Mouse (Mus musculus) limb, embryonic 13.5 days (tissue): ENCODE results near the gene Gm20388. TPM values are rescaled to one million over a fixed set of nuclear protein-coding genes. Genes with fewer than 3 reads are reported as not detected.

Experiments used
- ATAC-seq: fragments of 200-750 bp; cut with Nextera tagmentation; 2 replicates; pipeline ENCODE4 v1.8.0; 2017; ENCODE audit warnings: low read depth, moderate number of reproducible peaks, moderate TSS enrichment; ENCODE audit not compliant: low FRiP score
- H3K27ac ChIP-seq: fragments of 300-500 bp; sonication (generic); 2 replicates; pipeline ENCODE4 v1.5.1; 2015; ENCODE audit warnings: inconsistent platforms, mild to moderate bottlenecking, moderate library complexity
- H3K27me3 ChIP-seq: fragments of 300-500 bp; sonication (generic); 2 replicates; pipeline ENCODE4 v1.6.1; 2015; ENCODE audit warnings: mild to moderate bottlenecking, inconsistent platforms
- H3K36me3 ChIP-seq: fragments of 300-500 bp; sonication (generic); 2 replicates; pipeline ENCODE4 v1.6.1; 2015; ENCODE audit warnings: inconsistent platforms, mild to moderate bottlenecking, moderate library complexity
- H3K4me1 ChIP-seq: fragments of 300-500 bp; sonication (generic); 2 replicates; pipeline ENCODE4 v1.6.1; 2015; ENCODE audit warnings: inconsistent platforms
- H3K4me2 ChIP-seq: fragments of 300-500 bp; sonication (generic); replicated peaks from 2 replicates; pipeline ENCODE4 v1.6.1; 2015; ENCODE audit warnings: inconsistent platforms, mild to moderate bottlenecking, moderate library complexity
- H3K4me3 ChIP-seq: fragments of 300-500 bp; sonication (generic); 2 replicates; pipeline ENCODE4 v1.5.1; 2015; ENCODE audit warnings: moderate library complexity, mild to moderate bottlenecking, inconsistent platforms
- H3K9ac ChIP-seq: fragments of 300-500 bp; sonication (generic); 2 replicates; pipeline ENCODE4 v1.6.1; 2015; ENCODE audit warnings: mild to moderate bottlenecking, inconsistent platforms
- H3K9me3 ChIP-seq: fragments of 300-500 bp; sonication (generic); 2 replicates; pipeline ENCODE4 v1.6.1; 2016; ENCODE audit warnings: inconsistent platforms
- WGBS: fragments of 180-500 bp; shearing (Covaris S2); methylation state at CpG from one replicate; pipeline ENCODE4 v1.1.7; 2015; 5-methylcytosine and 5-hydroxymethylcytosine counted together
- polyA plus RNA-seq: library from polyadenylated mRNA; unstranded; fragments of >200 nt; fragmentation: Nextera tagmentation; extraction: Ambion mirVana; gene quantifications from 2 replicates; pipeline ENCODE4 v1.2.1, GENCODE M21; 2015

Gm20388 gene
- polyA plus RNA-seq, 1 experiment from 2014 or later: 7.1 TPM

GRCm38 (mm10) chr8:123756901-123757300 lies 3846.3 kb downstream of the Gm20388 start:
- Histone ChIP-seq H3K9me3 (no peaks in the 10 kb centered on the region), H3K4me1 (peaks cover 39% of the 10 kb centered on the region), H3K4me2 (no peak overlapping the region), H3K4me3 (no peak overlapping the region), H3K27me3 (0 out of 2 replicates have a peak, but pooled peaks cover 8% of the 10 kb centered on the region), H3K36me3 (no peaks in the 10 kb centered on the region), H3K9ac (no peak overlapping the region), H3K27ac (no peak overlapping the region)
- no peak for ATAC-seq
- WGBS: 75% methylated on average over 8 of the region's 8 CpGs

GRCm38 (mm10) chr8:123758935-123759334 lies 3848.3 kb downstream of the Gm20388 start:
- 75% methylated on average over 1 of the region's 1 CpGs for WGBS

GRCm38 (mm10) chr8:123759933-123760332 lies 3849.3 kb downstream of the Gm20388 start:
- Histone ChIP-seq H3K9ac (0 out of 2 replicates have a peak overlapping the region, but pooled peaks have one; percentile 20), H3K4me1 (peaks cover 39% of the 10 kb centered on the region), H3K9me3 (no peaks in the 10 kb centered on the region), H3K4me3 (no peak overlapping the region), H3K27ac (no peak overlapping the region), H3K4me2 (peak overlapping the region; percentile 37), H3K27me3 (0 out of 2 replicates have a peak, but pooled peaks cover 10% of the 10 kb centered on the region), H3K36me3 (no peaks in the 10 kb centered on the region)
- WGBS: 8% methylated on average over 10 of the region's 10 CpGs
- ATAC-seq: no peak

More at GRCm38 (mm10) chr8:123758935-123759334, 3848.3 kb downstream of the Gm20388 start:
- peaks cover 44% of the 10 kb centered on the region for H3K4me1 ChIP-seq
- ATAC-seq: no peak
- no peak overlapping the region for H3K4me2 ChIP-seq
- H3K27ac ChIP-seq: no peak overlapping the region
- no peaks in the 10 kb centered on the region for H3K9me3 ChIP-seq
- H3K4me3 ChIP-seq: no peak overlapping the region
- no peak overlapping the region for H3K9ac ChIP-seq
- no peaks in the 10 kb centered on the region for H3K36me3 ChIP-seq
- 0 out of 2 replicates have a peak, but pooled peaks cover 10% of the 10 kb centered on the region for H3K27me3 ChIP-seq

GRCm38 (mm10) chr8:123760579-123760978 lies 3849.9 kb downstream of the Gm20388 start:
- 44% methylated on average over 5 of the region's 5 CpGs for WGBS
- no peaks in the 10 kb centered on the region for H3K9me3 ChIP-seq
- H3K27ac ChIP-seq: no peak overlapping the region
- 0 out of 2 replicates have a peak, but pooled peaks cover 10% of the 10 kb centered on the region for H3K27me3 ChIP-seq
- H3K9ac ChIP-seq: no peak overlapping the region
- peaks cover 39% of the 10 kb centered on the region for H3K4me1 ChIP-seq
- no peak overlapping the region for H3K4me3 ChIP-seq
- peak overlapping the region; percentile 37; the same call in 1 of the 2 replicates for H3K4me2 ChIP-seq
- ATAC-seq: no peak
- no peaks in the 10 kb centered on the region for H3K36me3 ChIP-seq

GRCm38 (mm10) chr8:123761266-123761882 lies 3850.7 kb downstream of the Gm20388 start:
- Histone ChIP-seq H3K4me3 (no peak overlapping the region), H3K27me3 (0 out of 2 replicates have a peak, but pooled peaks cover 10% of the 10 kb centered on the region), H3K36me3 (no peaks in the 10 kb centered on the region), H3K4me1 (peaks cover 39% of the 10 kb centered on the region), H3K9ac (no peak overlapping the region), H3K27ac (peak overlapping the region; percentile 65; the same call in 1 of the 2 replicates), H3K4me2 (peak overlapping the region; percentile 25; the same call in 1 of the 2 replicates), H3K9me3 (no peaks in the 10 kb centered on the region)
- ATAC-seq: no peak
- 35% methylated on average over 12 of the region's 12 CpGs for WGBS

- Histone ChIP-seq H3K36me3 (no peaks in the 10 kb centered on the region), H3K27me3 (peaks cover 12% of the 10 kb centered on the region; the same call in 1 of the 2 replicates), H3K4me3 (no peak overlapping the region), H3K27ac (no peak overlapping the region), H3K4me1 (peaks cover 39% of the 10 kb centered on the region), H3K9ac (no peak overlapping the region), H3K4me2 (peak overlapping the region; percentile 25; the same call in 1 of the 2 replicates), H3K9me3 (no peaks in the 10 kb centered on the region)
- ATAC-seq: no peak
- WGBS: 23% methylated on average over 4 of the region's 4 CpGs
Observed at GRCm38 (mm10) chr8:123761883-123762270, 3851.2 kb downstream of the Gm20388 start.

GRCm38 (mm10) chr8:123763355-123763754 lies 3852.7 kb downstream of the Gm20388 start:
- ATAC-seq: no peak
- Histone ChIP-seq H3K27me3 (peaks cover 8% of the 10 kb centered on the region; the same call in 1 of the 2 replicates), H3K27ac (no peak overlapping the region), H3K4me3 (no peak overlapping the region), H3K4me1 (peaks cover 45% of the 10 kb centered on the region), H3K9ac (no peak overlapping the region), H3K9me3 (no peaks in the 10 kb centered on the region), H3K4me2 (no peak overlapping the region), H3K36me3 (no peaks in the 10 kb centered on the region)
- WGBS: 47% methylated on average over 7 of the region's 7 CpGs

GRCm38 (mm10) chr8:123764671-123765070 lies 3854.0 kb downstream of the Gm20388 start:
- ATAC-seq: no peak
- WGBS: 36% methylated on average over 4 of the region's 4 CpGs
- Histone ChIP-seq H3K4me3 (no peak overlapping the region), H3K36me3 (no peaks in the 10 kb centered on the region), H3K4me1 (peaks cover 48% of the 10 kb centered on the region), H3K27ac (no peak overlapping the region), H3K9me3 (no peaks in the 10 kb centered on the region), H3K27me3 (peaks cover 5% of the 10 kb centered on the region; the same call in 1 of the 2 replicates), H3K4me2 (no peak overlapping the region), H3K9ac (no peak overlapping the region)

- peaks cover 5% of the 10 kb centered on the region; the same call in 1 of the 2 replicates for H3K27me3 ChIP-seq
- no peak overlapping the region for H3K4me2 ChIP-seq
- no peak overlapping the region for H3K4me3 ChIP-seq
- H3K36me3 ChIP-seq: no peaks in the 10 kb centered on the region
- H3K4me1 ChIP-seq: peaks cover 33% of the 10 kb centered on the region
- ATAC-seq: no peak
- no peak overlapping the region for H3K9ac ChIP-seq
- no peaks in the 10 kb centered on the region for H3K9me3 ChIP-seq
- WGBS: 78% methylated on average over 4 of the region's 4 CpGs
- H3K27ac ChIP-seq: no peak overlapping the region
Observed at GRCm38 (mm10) chr8:123766516-123766915, 3855.9 kb downstream of the Gm20388 start.

GRCm38 (mm10) chr8:123767874-123768273 lies 3857.2 kb downstream of the Gm20388 start:
- Histone ChIP-seq H3K36me3 (no peaks in the 10 kb centered on the region), H3K9me3 (no peaks in the 10 kb centered on the region), H3K9ac (no peak overlapping the region), H3K4me2 (no peak overlapping the region), H3K4me1 (peaks cover 19% of the 10 kb centered on the region), H3K27me3 (peaks cover 2% of the 10 kb centered on the region; the same call in 1 of the 2 replicates), H3K27ac (no peak overlapping the region), H3K4me3 (no peak overlapping the region)
- ATAC-seq: no peak
- WGBS: 75% methylated on average over 8 of the region's 8 CpGs

GRCm38 (mm10) chr8:123768492-123769356 lies 3858.1 kb downstream of the Gm20388 start:
- Histone ChIP-seq H3K4me3 (no peak overlapping the region), H3K36me3 (no peaks in the 10 kb centered on the region), H3K9me3 (no peaks in the 10 kb centered on the region), H3K27me3 (peaks cover 2% of the 10 kb centered on the region; the same call in 1 of the 2 replicates), H3K27ac (no peak overlapping the region), H3K4me1 (peaks cover 18% of the 10 kb centered on the region), H3K9ac (no peak overlapping the region), H3K4me2 (no peak overlapping the region)
- no peak for ATAC-seq
- WGBS: 67% methylated on average over 16 of the region's 16 CpGs

- Histone ChIP-seq H3K4me1 (peaks cover 13% of the 10 kb centered on the region), H3K4me2 (0 out of 2 replicates have a peak overlapping the region, but pooled peaks have one; percentile 1), H3K9me3 (no peaks in the 10 kb centered on the region), H3K9ac (no peak overlapping the region), H3K4me3 (no peak overlapping the region), H3K36me3 (no peaks in the 10 kb centered on the region), H3K27ac (no peak overlapping the region), H3K27me3 (no peaks in the 10 kb centered on the region)
- ATAC-seq: peak; percentile 51; the same call in 1 of the 2 replicates
- 37% methylated on average over 12 of the region's 12 CpGs for WGBS
Observed at GRCm38 (mm10) chr8:123773468-123773867, 3862.8 kb downstream of the Gm20388 start.
